Mouse (Mus musculus): ENCODE results near the gene Hist1h4b. TPM values are rescaled to one million over a fixed set of nuclear protein-coding genes. Genes with fewer than 3 reads are reported as not detected.

The Hist1h4b gene
- polyA plus RNA-seq, 1 experiment, result 29.2 TPM

DNA sequence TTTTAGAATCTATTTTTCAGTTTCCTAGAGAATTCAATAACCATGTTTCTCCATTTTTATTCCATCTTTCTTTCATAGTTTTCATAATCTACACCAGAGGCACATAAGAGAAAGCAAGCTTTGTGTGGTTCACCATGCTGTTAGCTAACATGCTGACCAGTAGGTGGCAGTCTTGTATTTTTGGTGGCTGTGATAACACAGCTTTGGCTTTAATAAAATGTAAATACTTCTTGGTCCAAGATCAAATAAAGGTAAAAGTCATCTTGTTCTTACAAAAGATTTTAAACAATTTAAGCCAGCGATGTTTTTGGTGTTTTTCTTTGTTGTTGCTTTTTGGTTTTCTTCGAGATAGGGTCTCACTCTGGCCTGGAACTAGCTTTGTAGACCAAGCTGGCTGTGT is 35.7 kb downstream of the Hist1h4b start:
- H3K9ac ChIP-seq (ENCODE audit: low read depth, poor library complexity, severe bottlenecking), result no peak overlapping the region
- H3K4me1 ChIP-seq (ENCODE audit: control insufficient read depth, insufficient read depth, low read length), result no peaks in the 10 kb centered on the region
- no peaks in the 10 kb centered on the region for H3K36me3 ChIP-seq (ENCODE audit: control insufficient read depth, insufficient read depth, low read length, poor library complexity, severe bottlenecking)
- H3K27me3 ChIP-seq (ENCODE audit: control insufficient read depth, insufficient read depth, low read length, poor library complexity, severe bottlenecking), result no peaks in the 10 kb centered on the region
- peaks cover 4% of the 10 kb centered on the region; the same call in 1 of the 2 replicates for H3K9me3 ChIP-seq (replicated peaks; ENCODE audit: control insufficient read depth, insufficient read depth, low read length, poor library complexity, severe bottlenecking)
- TF ChIP-seq CTCF (IDR thresholded peaks at IDR 0.05; ENCODE audit: low read depth, low read length), result peak; percentile 6
- TF ChIP-seq EP300 (IDR thresholded peaks at IDR 0.05; ENCODE audit: insufficient read depth, low read depth, low read length), result no peak
- TF ChIP-seq POLR2A (IDR thresholded peaks at IDR 0.05; ENCODE audit: insufficient read depth, low read length), result no peak
- H3K4me3 ChIP-seq (ENCODE audit: low read depth, low read length), result no peak overlapping the region
- H3K27ac ChIP-seq (ENCODE audit: insufficient read depth, low read length), result no peak overlapping the region

DNA sequence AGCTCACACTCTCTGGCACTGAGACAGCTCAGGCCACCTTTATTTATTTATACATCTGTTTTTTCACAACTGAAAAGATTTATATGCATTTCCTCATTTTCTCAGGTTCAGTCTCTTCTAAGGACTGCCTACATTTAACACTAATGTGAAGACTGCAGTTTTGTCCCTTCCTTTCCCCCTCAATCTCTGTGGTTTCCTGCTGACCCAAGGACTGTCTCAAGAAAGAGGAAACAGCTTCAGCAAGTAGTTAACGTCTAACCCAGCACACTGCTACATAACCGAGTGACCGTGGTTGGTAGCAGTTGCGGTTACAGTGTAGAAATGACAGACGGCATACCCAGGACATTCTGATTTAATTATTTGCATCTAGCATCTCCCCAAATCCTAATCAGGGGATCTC is 42.6 kb downstream of the Hist1h4b start:
- no peaks in the 10 kb centered on the region for H3K9me3 ChIP-seq (replicated peaks; ENCODE audit: control insufficient read depth, insufficient read depth, low read length, poor library complexity, severe bottlenecking)
- H3K9ac ChIP-seq (ENCODE audit: low read depth, poor library complexity, severe bottlenecking), result no peak overlapping the region
- H3K4me1 ChIP-seq (ENCODE audit: control insufficient read depth, insufficient read depth, low read length), result no peaks in the 10 kb centered on the region
- no peaks in the 10 kb centered on the region for H3K36me3 ChIP-seq (ENCODE audit: control insufficient read depth, insufficient read depth, low read length, poor library complexity, severe bottlenecking)
- H3K27me3 ChIP-seq (ENCODE audit: control insufficient read depth, insufficient read depth, low read length, poor library complexity, severe bottlenecking), result no peaks in the 10 kb centered on the region
- H3K27ac ChIP-seq (ENCODE audit: insufficient read depth, low read length), result no peak overlapping the region
- no peak for TF ChIP-seq CTCF (IDR thresholded peaks at IDR 0.05; ENCODE audit: low read depth, low read length)
- no peak for TF ChIP-seq POLR2A (IDR thresholded peaks at IDR 0.05; ENCODE audit: insufficient read depth, low read length)
- TF ChIP-seq EP300 (IDR thresholded peaks at IDR 0.05; ENCODE audit: insufficient read depth, low read depth, low read length), result no peak
- no peak overlapping the region for H3K4me3 ChIP-seq (ENCODE audit: low read depth, low read length)

GRCm38 (mm10) chr13:23804532-23804931 is 47.7 kb downstream of the Hist1h4b start:
- TF ChIP-seq CTCF (IDR thresholded peaks at IDR 0.05; ENCODE audit: low read depth, low read length) (no peak), POLR2A (IDR thresholded peaks at IDR 0.05; ENCODE audit: insufficient read depth, low read length) (no peak), EP300 (IDR thresholded peaks at IDR 0.05; ENCODE audit: insufficient read depth, low read depth, low read length) (no peak)
- H3K9ac ChIP-seq (ENCODE audit: low read depth, poor library complexity, severe bottlenecking), result no peak overlapping the region
- H3K4me1 ChIP-seq (ENCODE audit: control insufficient read depth, insufficient read depth, low read length), result no peaks in the 10 kb centered on the region
- H3K27me3 ChIP-seq (ENCODE audit: control insufficient read depth, insufficient read depth, low read length, poor library complexity, severe bottlenecking), result no peaks in the 10 kb centered on the region
- H3K4me3 ChIP-seq (ENCODE audit: low read depth, low read length), result no peak overlapping the region
- H3K36me3 ChIP-seq (ENCODE audit: control insufficient read depth, insufficient read depth, low read length, poor library complexity, severe bottlenecking), result no peaks in the 10 kb centered on the region
- H3K9me3 ChIP-seq (replicated peaks; ENCODE audit: control insufficient read depth, insufficient read depth, low read length, poor library complexity, severe bottlenecking), result no peaks in the 10 kb centered on the region
- H3K27ac ChIP-seq (ENCODE audit: insufficient read depth, low read length), result no peak overlapping the region

GRCm38 (mm10) chr13:23806422-23807052 is 49.7 kb downstream of the Hist1h4b start, which contains the start of gene Slc17a2:
Slc17a2 (plus strand) TSS chr13:23806993.
- H3K9me3 ChIP-seq (replicated peaks; ENCODE audit: control insufficient read depth, insufficient read depth, low read length, poor library complexity, severe bottlenecking), result no peaks in the 10 kb centered on the region
- no peak for TF ChIP-seq EP300 (IDR thresholded peaks at IDR 0.05; ENCODE audit: insufficient read depth, low read depth, low read length)
- no peak for TF ChIP-seq CTCF (IDR thresholded peaks at IDR 0.05; ENCODE audit: low read depth, low read length)
- no peak for TF ChIP-seq POLR2A (IDR thresholded peaks at IDR 0.05; ENCODE audit: insufficient read depth, low read length)
- H3K9ac ChIP-seq (ENCODE audit: low read depth, poor library complexity, severe bottlenecking), result no peak within 1 kb of the TSS
- H3K27ac ChIP-seq (ENCODE audit: insufficient read depth, low read length), result no peak within 1 kb of the TSS
- H3K4me3 ChIP-seq (ENCODE audit: low read depth, low read length), result no peak within 1 kb of the TSS
- H3K27me3 ChIP-seq (ENCODE audit: control insufficient read depth, insufficient read depth, low read length, poor library complexity, severe bottlenecking), result no peaks in the 10 kb centered on the region
- H3K4me1 ChIP-seq (ENCODE audit: control insufficient read depth, insufficient read depth, low read length), result no peaks in the 10 kb centered on the region
- H3K36me3 ChIP-seq (ENCODE audit: control insufficient read depth, insufficient read depth, low read length, poor library complexity, severe bottlenecking), result no peaks in the 10 kb centered on the region

Other genes starting within 250 kb of the Hist1h4b start
- 16.9 and 19.1 TPM in 2 replicates for gene Hist1h4h, start 226.0 kb upstream of the Hist1h4b start, polyA plus RNA-seq (2011; ENCODE audit: insufficient read depth, insufficient read length, low read depth, missing spikeins)
- gene Hist1h2af, start 223.1 kb upstream of the Hist1h4b start, polyA plus RNA-seq (2011; ENCODE audit: insufficient read depth, insufficient read length, low read depth, missing spikeins), result 68.8 and 97.9 TPM in 2 replicates
- 8.9 and 16.9 TPM in 2 replicates for gene Hist1h3g, start 221.6 kb upstream of the Hist1h4b start, polyA plus RNA-seq (2011; ENCODE audit: insufficient read depth, insufficient read length, low read depth, missing spikeins)
- 3.9 and 4.2 TPM in 2 replicates for gene Hist1h2bh, start 213.6 kb upstream of the Hist1h4b start, polyA plus RNA-seq (2011; ENCODE audit: insufficient read depth, insufficient read length, low read depth, missing spikeins)
- 1.5 TPM in 1 of 2 replicates, not detected in the other for gene Hist1h3f, start 213.0 kb upstream of the Hist1h4b start, polyA plus RNA-seq (2011; ENCODE audit: insufficient read depth, insufficient read length, low read depth, missing spikeins)
- gene Hist1h4f, start 205.4 kb upstream of the Hist1h4b start, polyA plus RNA-seq (2011; ENCODE audit: insufficient read depth, insufficient read length, low read depth, missing spikeins), result 24.1 and 31.1 TPM in 2 replicates
- 1.6 and 2.0 TPM in 2 replicates for gene Hist1h1d, start 203.8 kb upstream of the Hist1h4b start, polyA plus RNA-seq (2011; ENCODE audit: insufficient read depth, insufficient read length, low read depth, missing spikeins)
- 14.3 and 15.4 TPM in 2 replicates for gene Hist1h3e, start 194.6 kb upstream of the Hist1h4b start, polyA plus RNA-seq (2011; ENCODE audit: insufficient read depth, insufficient read length, low read depth, missing spikeins)
- 5.0 and 8.2 TPM in 2 replicates for gene Hist1h2ae, start 185.8 kb upstream of the Hist1h4b start, polyA plus RNA-seq (2011; ENCODE audit: insufficient read depth, insufficient read length, low read depth, missing spikeins)
- gene Hist1h2bg, start 185.6 kb upstream of the Hist1h4b start, polyA plus RNA-seq (2011; ENCODE audit: insufficient read depth, insufficient read length, low read depth, missing spikeins), result 13.4 and 16.7 TPM in 2 replicates
- 21.5 and 23.2 TPM in 2 replicates for gene Hist1h2bf, start 182.8 kb upstream of the Hist1h4b start, polyA plus RNA-seq (2011; ENCODE audit: insufficient read depth, insufficient read length, low read depth, missing spikeins)
- 2.0 TPM in 1 of 2 replicates, not detected in the other for gene Hist1h2ad, start 182.6 kb upstream of the Hist1h4b start, polyA plus RNA-seq (2011; ENCODE audit: insufficient read depth, insufficient read length, low read depth, missing spikeins)
- gene Hist1h3d, start 181.2 kb upstream of the Hist1h4b start, polyA plus RNA-seq (2011; ENCODE audit: insufficient read depth, insufficient read length, low read depth, missing spikeins), result 3.2 and 4.7 TPM in 2 replicates
- gene Hist1h4d, start 175.4 kb upstream of the Hist1h4b start, polyA plus RNA-seq (2011; ENCODE audit: insufficient read depth, insufficient read length, low read depth, missing spikeins), result 4.3 and 4.8 TPM in 2 replicates
- 1.8 TPM in 2 replicates for gene Hist1h2be, start 135.9 kb upstream of the Hist1h4b start, polyA plus RNA-seq (2011; ENCODE audit: insufficient read depth, insufficient read length, low read depth, missing spikeins)
- 6.9 and 8.4 TPM in 2 replicates for gene Hist1h1e, start 134.5 kb upstream of the Hist1h4b start, polyA plus RNA-seq (2011; ENCODE audit: insufficient read depth, insufficient read length, low read depth, missing spikeins)
- gene Hist1h2ac, start 73.1 kb upstream of the Hist1h4b start, polyA plus RNA-seq (2011; ENCODE audit: insufficient read depth, insufficient read length, low read depth, missing spikeins), result 0.37 and 0.91 TPM in 2 replicates
- gene Hist1h2bc, start 72.8 kb upstream of the Hist1h4b start, polyA plus RNA-seq (2011; ENCODE audit: insufficient read depth, insufficient read length, low read depth, missing spikeins), result 9.1 and 10.6 TPM in 2 replicates
- gene Hist1h1t, start 61.2 kb upstream of the Hist1h4b start, polyA plus RNA-seq (2011; ENCODE audit: insufficient read depth, insufficient read length, low read depth, missing spikeins), result not detected in 2 replicates
- gene Hist1h4c, start 58.6 kb upstream of the Hist1h4b start, polyA plus RNA-seq (2011; ENCODE audit: insufficient read depth, insufficient read length, low read depth, missing spikeins), result 1.3 and 2.5 TPM in 2 replicates
- gene Hfe, start 46.2 kb upstream of the Hist1h4b start, polyA plus RNA-seq (2011; ENCODE audit: insufficient read depth, insufficient read length, low read depth, missing spikeins), result not detected in 2 replicates
- 10.8 and 13.3 TPM in 2 replicates for gene Hist1h1c, start 18.2 kb upstream of the Hist1h4b start, polyA plus RNA-seq (2011; ENCODE audit: insufficient read depth, insufficient read length, low read depth, missing spikeins)
- gene Hist1h3c, start 11.4 kb upstream of the Hist1h4b start, polyA plus RNA-seq (2011; ENCODE audit: insufficient read depth, insufficient read length, low read depth, missing spikeins), result 3.6 and 8.6 TPM in 2 replicates
- 9.8 and 11.5 TPM in 2 replicates for gene Hist1h2bb, start 10.3 kb upstream of the Hist1h4b start, polyA plus RNA-seq (2011; ENCODE audit: insufficient read depth, insufficient read length, low read depth, missing spikeins)
- 11.9 and 17.9 TPM in 2 replicates for gene Hist1h2ab, start 5.9 kb upstream of the Hist1h4b start, polyA plus RNA-seq (2011; ENCODE audit: insufficient read depth, insufficient read length, low read depth, missing spikeins)
- gene Hist1h3b, start 4.7 kb upstream of the Hist1h4b start, polyA plus RNA-seq (2011; ENCODE audit: insufficient read depth, insufficient read length, low read depth, missing spikeins), result 5.0 and 9.4 TPM in 2 replicates
- gene Hist1h4a, start 4.2 kb downstream of the Hist1h4b start, polyA plus RNA-seq (2011; ENCODE audit: insufficient read depth, insufficient read length, low read depth, missing spikeins), result 3.1 and 4.5 TPM in 2 replicates
- gene Hist1h3a, start 5.4 kb downstream of the Hist1h4b start, polyA plus RNA-seq (2011; ENCODE audit: insufficient read depth, insufficient read length, low read depth, missing spikeins), result 5.4 TPM in 1 of 2 replicates, not detected in the other
- 7.8 and 8.6 TPM in 2 replicates for gene Hist1h1a, start 6.7 kb downstream of the Hist1h4b start, polyA plus RNA-seq (2011; ENCODE audit: insufficient read depth, insufficient read length, low read depth, missing spikeins)
- gene Trim38, start 12.9 kb downstream of the Hist1h4b start, polyA plus RNA-seq (2011; ENCODE audit: insufficient read depth, insufficient read length, low read depth, missing spikeins), result not detected in 2 replicates
- not detected in 2 replicates for gene Slc17a2, start 50.0 kb downstream of the Hist1h4b start, polyA plus RNA-seq (2011; ENCODE audit: insufficient read depth, insufficient read length, low read depth, missing spikeins)
- not detected in 2 replicates for gene Slc17a3, start 82.4 kb downstream of the Hist1h4b start, polyA plus RNA-seq (2011; ENCODE audit: insufficient read depth, insufficient read length, low read depth, missing spikeins)
- gene Slc17a1, start 110.7 kb downstream of the Hist1h4b start, polyA plus RNA-seq (2011; ENCODE audit: insufficient read depth, insufficient read length, low read depth, missing spikeins), result not detected in 2 replicates
- gene Slc17a4, start 158.0 kb downstream of the Hist1h4b start, polyA plus RNA-seq (2011; ENCODE audit: insufficient read depth, insufficient read length, low read depth, missing spikeins), result not detected in 2 replicates
- not detected in 2 replicates for gene Hist1h2ba, start 177.1 kb downstream of the Hist1h4b start, polyA plus RNA-seq (2011; ENCODE audit: insufficient read depth, insufficient read length, low read depth, missing spikeins)
- not detected in 2 replicates for gene Hist1h2aa, start 177.4 kb downstream of the Hist1h4b start, polyA plus RNA-seq (2011; ENCODE audit: insufficient read depth, insufficient read length, low read depth, missing spikeins)
- not detected in 2 replicates for gene Scgn, start 234.2 kb downstream of the Hist1h4b start, polyA plus RNA-seq (2011; ENCODE audit: insufficient read depth, insufficient read length, low read depth, missing spikeins)

All from ES-Bruce4 (cell line).